Mouse (Mus musculus) liver, adult (tissue): Measurements from ENCODE around the gene Pdss1.

Experiments used
- GATA4 ChIP-seq: IDR thresholded peaks from 2 replicates; pipeline ENCODE4 v1.6.1; 2014; ENCODE audit warnings: mild to moderate bottlenecking, low read length; ENCODE audit not compliant: insufficient replicate concordance

The Pdss1 gene

DNA sequence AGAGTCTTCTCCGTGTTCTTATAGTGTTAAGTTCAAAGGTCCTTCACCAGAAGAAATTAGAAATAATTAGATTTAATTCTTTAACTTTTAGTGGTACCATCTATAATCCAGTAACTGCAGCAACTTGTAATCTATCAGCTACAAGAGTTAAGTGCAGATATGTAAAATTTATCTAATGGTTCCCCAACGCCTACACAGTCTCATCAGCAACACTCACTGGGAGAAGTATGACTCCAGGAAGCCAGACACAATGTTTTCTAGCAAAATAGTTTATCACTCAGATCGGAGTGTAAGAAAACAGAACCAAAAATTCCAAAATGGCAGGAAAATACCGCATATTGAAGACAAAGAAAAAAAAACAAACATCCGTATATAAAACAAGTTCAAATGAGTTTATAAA is 60.6 kb downstream of the Pdss1 start:
- no peak for TF ChIP-seq GATA4

DNA sequence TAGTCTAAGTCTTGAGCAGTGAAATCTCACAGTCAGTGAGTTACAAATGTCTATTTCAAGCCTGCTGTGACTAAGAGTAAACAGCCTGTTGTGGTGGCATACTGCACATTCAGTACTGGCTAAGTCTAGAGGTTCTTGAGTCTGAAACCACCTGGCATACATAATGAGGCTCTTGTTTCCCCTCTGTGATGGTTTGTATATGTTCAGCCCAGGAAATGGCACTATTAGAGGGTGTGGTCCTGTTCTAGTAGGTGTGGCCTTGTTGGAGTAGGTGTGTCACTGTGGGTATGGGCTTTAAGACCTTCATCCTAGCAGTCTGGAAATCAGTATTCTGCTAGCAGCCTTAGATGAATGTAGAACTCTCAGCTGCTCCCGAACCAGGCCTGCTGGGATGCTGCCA is 62.1 kb downstream of the Pdss1 start:
- TF ChIP-seq GATA4: no peak

- no peak for TF ChIP-seq GATA4
These were observed 66.4 kb downstream of the Pdss1 start for GRCm38 (mm10) chr2:22961681-22962080.

- TF ChIP-seq GATA4: no peak
These were observed 66.9 kb downstream of the Pdss1 start for GRCm38 (mm10) chr2:22962242-22962641.

- TF ChIP-seq GATA4: no peak
These were observed 67.6 kb downstream of the Pdss1 start for GRCm38 (mm10) chr2:22962970-22963369.

- TF ChIP-seq GATA4: no peak
These were observed 82.2 kb downstream of the Pdss1 start for GRCm38 (mm10) chr2:22977387-22977973.

GRCm38 (mm10) chr2:22985973-22986657 is 90.8 kb downstream of the Pdss1 start:
- no peak for TF ChIP-seq GATA4
